1 mouse cellular context compared by ENCODE assay signal in the genomic region with DNA sequence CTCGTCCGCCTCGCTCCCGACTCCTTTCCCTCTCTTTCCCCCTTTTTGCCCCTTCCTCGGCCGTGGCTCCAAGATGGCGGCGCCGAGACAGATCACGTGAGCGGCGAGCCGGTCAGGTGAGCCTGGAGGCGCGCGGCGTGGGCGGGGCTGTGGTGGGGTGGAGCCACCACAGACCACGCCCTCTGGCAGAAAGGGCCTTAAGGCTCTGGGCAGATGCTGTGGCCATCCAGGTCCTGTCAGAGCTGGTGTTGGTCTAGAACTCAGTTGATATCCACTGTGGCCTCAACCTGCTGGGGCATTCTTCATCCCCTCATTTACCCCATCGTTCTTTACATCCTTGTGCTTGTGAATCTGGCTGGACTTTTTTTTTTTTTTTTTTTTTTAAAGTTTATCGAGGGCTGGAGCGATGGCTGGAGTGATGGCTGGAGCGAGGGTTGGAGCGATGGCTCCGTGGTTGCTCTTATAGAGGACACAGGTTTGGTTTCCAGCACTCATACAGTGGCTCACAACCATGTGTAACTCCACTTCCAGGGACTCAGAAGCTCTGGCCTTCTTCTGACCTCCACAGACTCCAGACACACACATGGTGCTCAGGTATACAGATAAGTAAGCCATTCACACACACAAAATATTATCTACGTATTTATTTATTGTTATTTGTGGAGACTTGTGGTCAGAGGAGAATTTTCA.
TF ChIP-seq lines count a peak whose summit lies in the region.

Gene Zfp507, minus strand, starts transcription at position 98 of the 690 bp plus-strand sequence.

TF ChIP-seq in CH12.LX, 34 proteins besides CTCF, POLR2A, EP300 and RAD21 (continued from another document):
- peak; percentile 60 for TF ChIP-seq NRF1 (IDR thresholded peaks at IDR 0.05; ENCODE audit: low read depth, low read length)
- TF ChIP-seq MAFK (IDR thresholded peaks at IDR 0.05; ENCODE audit: insufficient replicate concordance, low read length): no peak
- TF ChIP-seq E2F4 (IDR thresholded peaks at IDR 0.05; ENCODE audit: insufficient replicate concordance, low read depth, low read length): no peak
- TF ChIP-seq MEF2A (IDR thresholded peaks at IDR 0.05; ENCODE audit: borderline replicate concordance, low read depth, low read length): 0 out of 2 replicates have a peak, but pooled peaks have one; percentile 8
- TF ChIP-seq JUN (IDR thresholded peaks at IDR 0.05; ENCODE audit: insufficient read depth, low read depth, low read length): no peak
- TF ChIP-seq PAX5 (IDR thresholded peaks at IDR 0.05; ENCODE audit: low read length): no peak
- TF ChIP-seq ZC3H11A (IDR thresholded peaks at IDR 0.05; ENCODE audit: low read depth, low read length): no peak
- TF ChIP-seq KAT2A (IDR thresholded peaks at IDR 0.05; ENCODE audit: insufficient replicate concordance, low read length): peak; percentile 44; the same call in 1 of the 2 replicates
- TF ChIP-seq NELFE (IDR thresholded peaks at IDR 0.05; ENCODE audit: low read depth, low read length): peak; percentile 52
- TF ChIP-seq ZNF384 (IDR thresholded peaks at IDR 0.05; ENCODE audit: low read depth, low read length): peak; percentile 79
- TF ChIP-seq CHD1 (IDR thresholded peaks at IDR 0.05; ENCODE audit: low read depth, low read length): no peak
- TF ChIP-seq JUND (conservative IDR thresholded peaks at IDR 0.05; ENCODE audit: low read depth, low read length): no peak
- TF ChIP-seq SMC3 (IDR thresholded peaks at IDR 0.05; ENCODE audit: low read depth, low read length): no peak
- no peak for TF ChIP-seq ZKSCAN1 (IDR thresholded peaks at IDR 0.05; ENCODE audit: borderline replicate concordance, low read depth, low read length)
